In genomic region chr15:7972528-7972927, GRCm38 (mm10) we compare ENCODE assay signal across 10 mouse cellular contexts.
"Had no signal": no experiment of that assay in that cellular context is flagged by ENCODE, and none has a peak within 500 bp of the region (broad histone marks: within the 10 kb centered on the region; RNA-seq: fewer than 3 reads in every experiment).

No protein-coding gene starts in this region.

- DNase-seq: kidney, postnatal 14 days; left cerebral cortex, postnatal 4 days; lung, adult 18-20 months; lung, postnatal 36 days; right cerebral cortex, postnatal 14 days; thymus, postnatal 36 days had no signal

- H3K4me3 ChIP-seq: limb, embryonic 13.5 days; midbrain, embryonic 13.5 days; stomach, embryonic 15.5 days had no signal

- H3K9me3 ChIP-seq: midbrain, embryonic 13.5 days; stomach, embryonic 15.5 days had no signal

- H3K4me2 ChIP-seq: limb, embryonic 13.5 days; midbrain, embryonic 13.5 days; stomach, embryonic 15.5 days had no signal

- H3K4me1 ChIP-seq: limb, embryonic 13.5 days; stomach, embryonic 15.5 days had no signal

- H3K27me3 ChIP-seq: limb, embryonic 13.5 days; midbrain, embryonic 13.5 days; stomach, embryonic 15.5 days had no signal

- H3K27ac ChIP-seq: limb, embryonic 13.5 days; liver, embryonic 14.5 days; midbrain, embryonic 13.5 days; stomach, embryonic 15.5 days had no signal

- ATAC-seq: midbrain, embryonic 13.5 days had no signal

- H3K9ac ChIP-seq: limb, embryonic 13.5 days; liver, embryonic 14.5 days; midbrain, embryonic 13.5 days; stomach, embryonic 15.5 days had no signal
